Mouse (Mus musculus) heart, embryonic 12.5 days (tissue): ENCODE results near the gene Eif1ad. TPM values are rescaled to one million over a fixed set of nuclear protein-coding genes. Genes with fewer than 3 reads are reported as not detected.

ENCODE experiments used
- ATAC-seq: fragments of 200-750 bp; cut with Nextera tagmentation; 2 replicates; pipeline ENCODE4 v1.8.0; 2017; ENCODE audit warnings: moderate TSS enrichment, moderate library complexity; ENCODE audit not compliant: insufficient number of reproducible peaks, low FRiP score
- H3K27ac ChIP-seq: fragments of 300-500 bp; sonication (generic); 2 replicates; pipeline ENCODE4 v1.5.1; 2016; ENCODE audit warnings: mild to moderate bottlenecking, moderate library complexity; ENCODE audit not compliant: poor library complexity, severe bottlenecking
- H3K27me3 ChIP-seq: fragments of 300-500 bp; sonication (generic); replicated peaks from 2 replicates; pipeline ENCODE4 v1.6.1; 2016; ENCODE audit warnings: mild to moderate bottlenecking, moderate library complexity
- H3K36me3 ChIP-seq: fragments of 300-500 bp; sonication (generic); 2 replicates; pipeline ENCODE4 v1.6.1; 2016; ENCODE audit warnings: mild to moderate bottlenecking, moderate library complexity
- H3K4me1 ChIP-seq: fragments of 300-500 bp; sonication (generic); replicated peaks from 2 replicates; pipeline ENCODE4 v1.6.1; 2016; ENCODE audit warnings: mild to moderate bottlenecking
- H3K4me2 ChIP-seq: fragments of 300-500 bp; sonication (generic); 2 replicates; pipeline ENCODE4 v1.6.1; 2016; ENCODE audit warnings: mild to moderate bottlenecking, moderate library complexity
- H3K4me3 ChIP-seq: fragments of 300-500 bp; sonication (generic); 2 replicates; pipeline ENCODE4 v1.5.1; 2016; ENCODE audit warnings: mild to moderate bottlenecking
- H3K9ac ChIP-seq: fragments of 300-500 bp; sonication (generic); 2 replicates; pipeline ENCODE4 v1.6.1; 2016; ENCODE audit warnings: mild to moderate bottlenecking, moderate library complexity
- H3K9me3 ChIP-seq: fragments of 300-500 bp; sonication (generic); replicated peaks from 2 replicates; pipeline ENCODE4 v1.6.1; 2016; ENCODE audit warnings: mild to moderate bottlenecking, moderate library complexity
- WGBS: fragments of 180-500 bp; shearing (Covaris S2); methylation state at CpG from one replicate; pipeline ENCODE4 v1.1.7; 2016; 5-methylcytosine and 5-hydroxymethylcytosine counted together
- polyA plus RNA-seq: library from polyadenylated mRNA; unstranded; fragments of >200 nt; fragmentation: Nextera tagmentation; extraction: Ambion mirVana; gene quantifications from 2 replicates; pipeline ENCODE4 v1.2.1, GENCODE M21; 2016

Eif1ad gene
- polyA plus RNA-seq: 42.8 and 43.0 TPM in 2 replicates

DNA sequence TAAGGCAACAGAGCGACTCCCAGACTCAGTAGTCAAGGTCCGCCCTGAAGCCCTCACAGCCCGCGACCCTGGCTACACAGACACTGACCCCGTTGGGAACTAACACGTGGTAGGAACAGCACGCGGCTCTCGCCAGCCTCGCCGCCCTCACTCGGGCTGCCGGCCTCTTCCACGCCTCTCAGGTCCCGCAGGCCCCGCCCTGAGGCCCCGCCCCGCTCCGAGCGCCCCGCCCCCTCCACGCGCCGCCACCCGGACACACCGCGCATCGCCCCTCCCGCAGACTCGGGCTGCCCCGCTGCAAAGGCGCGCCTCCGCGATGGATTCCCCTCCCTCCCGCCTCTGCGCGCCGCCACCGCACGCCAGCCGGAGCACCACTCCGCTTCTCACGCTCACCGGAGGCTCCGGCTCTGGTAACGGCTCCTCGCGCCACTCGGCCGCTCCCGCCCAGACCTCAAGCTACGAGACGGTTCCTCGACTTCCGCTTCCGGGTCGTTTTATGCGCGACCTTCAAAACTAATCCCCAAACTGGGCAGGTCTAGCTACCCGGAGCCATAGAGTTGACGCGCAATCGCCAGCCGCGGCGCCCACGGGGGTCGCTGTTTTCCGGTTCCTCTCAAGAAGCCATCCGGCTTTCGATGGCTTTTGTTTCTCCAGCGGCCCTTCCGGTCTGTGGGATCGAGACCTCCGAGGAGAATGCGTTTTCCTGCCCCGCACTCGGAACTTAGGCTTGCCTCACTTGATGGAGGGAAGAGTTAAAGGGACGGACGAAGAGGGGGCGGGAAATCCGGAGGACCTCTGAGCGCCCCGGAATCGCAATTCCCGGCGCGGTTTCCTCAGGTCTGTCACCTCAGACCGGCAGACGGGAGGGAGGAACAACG lies at the start of gene Eif1ad:
TSS of gene Eif1ad (plus strand) at position 567 of the 878 bp plus-strand sequence.
- H3K27ac ChIP-seq: peak within 1 kb of the TSS; percentile 98
- peak; percentile 94 for ATAC-seq
- H3K4me2 ChIP-seq: peak within 1 kb of the TSS; percentile 97
- peak within 1 kb of the TSS; percentile 99 for H3K4me3 ChIP-seq
- H3K27me3 ChIP-seq: no peaks in the 10 kb centered on the region
- H3K9me3 ChIP-seq: no peaks in the 10 kb centered on the region
- peak within 1 kb of the TSS; percentile 87 for H3K9ac ChIP-seq
- H3K4me1 ChIP-seq: peaks cover 23% of the 10 kb centered on the region
- peaks cover 53% of the 10 kb centered on the region for H3K36me3 ChIP-seq
- WGBS: under 1% methylated on average over 88 of the region's 92 CpGs

DNA sequence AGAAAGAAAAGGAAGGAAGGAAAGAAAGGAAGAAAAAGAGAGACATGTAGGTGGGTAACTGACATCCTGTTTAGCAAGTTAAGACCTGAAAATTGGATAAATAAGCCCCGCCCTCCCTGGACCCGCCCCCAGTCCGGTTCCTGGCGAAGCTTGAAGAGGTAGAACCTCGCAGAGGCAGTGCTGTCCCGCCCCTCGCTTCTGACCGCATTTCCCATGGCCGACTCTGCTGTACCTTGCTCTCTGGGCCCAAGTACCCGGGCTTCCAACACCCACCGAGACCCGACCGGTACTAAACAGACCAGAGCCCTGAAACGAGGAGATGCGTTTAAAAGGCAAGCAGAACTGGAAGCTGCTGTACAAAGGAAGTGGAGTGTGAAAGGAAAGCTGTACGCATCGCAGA lies 42.7 kb upstream of the Eif1ad start:
- WGBS: 47% methylated on average over 17 of the region's 17 CpGs
- no peak overlapping the region for H3K4me2 ChIP-seq
- ATAC-seq: no peak

DNA sequence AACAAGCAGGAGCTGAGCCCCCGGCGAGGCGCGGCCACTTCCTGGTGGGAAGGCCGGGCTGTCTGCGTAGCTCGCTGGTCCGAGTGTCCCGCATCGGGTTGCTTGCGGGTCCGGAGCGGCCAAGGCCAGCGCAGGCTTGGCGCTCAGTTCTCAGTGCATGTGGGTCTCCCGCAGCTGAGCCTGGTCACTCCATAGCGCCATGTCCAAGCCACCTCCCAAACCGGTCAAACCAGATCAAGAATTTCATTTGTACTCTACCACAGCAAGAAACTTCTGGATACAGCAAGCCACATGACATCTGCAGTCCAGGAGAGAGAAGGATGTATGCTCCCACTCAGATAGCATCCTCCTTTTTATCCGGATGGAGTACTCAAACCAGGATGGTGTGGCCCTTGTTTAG lies 38.6 kb upstream of the Eif1ad start:
- Histone ChIP-seq H3K9me3 (no peaks in the 10 kb centered on the region), H3K27ac (no peak overlapping the region), H3K4me1 (no peaks in the 10 kb centered on the region), H3K4me3 (no peak overlapping the region), H3K36me3 (no peaks in the 10 kb centered on the region), H3K4me2 (no peak overlapping the region), H3K9ac (no peak overlapping the region), H3K27me3 (0 out of 2 replicates have a peak, but pooled peaks cover 3% of the 10 kb centered on the region)
- ATAC-seq: no peak
- 68% methylated on average over 19 of the region's 19 CpGs for WGBS

More for the DNA sequence above, 42.7 kb upstream of the Eif1ad start:
- Histone ChIP-seq H3K27me3 (0 out of 2 replicates have a peak, but pooled peaks cover 3% of the 10 kb centered on the region), H3K4me1 (no peaks in the 10 kb centered on the region), H3K36me3 (no peaks in the 10 kb centered on the region), H3K27ac (no peak overlapping the region), H3K9me3 (no peaks in the 10 kb centered on the region; the same call in 1 of the 2 replicates), H3K4me3 (no peak overlapping the region), H3K9ac (no peak overlapping the region)

DNA sequence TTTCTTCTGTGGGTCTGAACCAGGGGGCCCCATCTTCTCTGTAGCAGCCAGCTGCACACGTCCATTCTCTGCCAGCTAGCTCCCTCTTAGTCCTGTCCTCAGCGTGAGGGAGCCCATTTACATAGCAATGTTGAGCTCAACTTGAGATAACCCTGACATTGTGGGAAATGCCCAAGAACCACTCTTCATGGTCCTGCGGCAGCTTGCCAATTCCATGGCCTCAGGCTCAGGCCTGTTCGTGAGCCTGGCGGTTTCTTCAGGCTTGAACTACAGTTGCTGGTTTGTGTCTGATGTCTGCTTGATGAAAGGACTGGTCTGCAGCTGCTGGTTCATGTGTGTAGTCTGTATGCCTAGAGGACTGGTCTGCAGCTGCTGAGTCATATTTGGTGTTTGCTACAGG lies 31.8 kb upstream of the Eif1ad start:
- no peak overlapping the region for H3K9ac ChIP-seq
- no peak overlapping the region for H3K4me3 ChIP-seq
- no peak for ATAC-seq
- H3K4me2 ChIP-seq: no peak overlapping the region
- H3K9me3 ChIP-seq: no peaks in the 10 kb centered on the region
- H3K27ac ChIP-seq: no peak overlapping the region
- 30% methylated on average over 5 of the region's 5 CpGs for WGBS
- H3K27me3 ChIP-seq: no peaks in the 10 kb centered on the region
- no peaks in the 10 kb centered on the region for H3K36me3 ChIP-seq
- peaks cover 4% of the 10 kb centered on the region for H3K4me1 ChIP-seq

DNA sequence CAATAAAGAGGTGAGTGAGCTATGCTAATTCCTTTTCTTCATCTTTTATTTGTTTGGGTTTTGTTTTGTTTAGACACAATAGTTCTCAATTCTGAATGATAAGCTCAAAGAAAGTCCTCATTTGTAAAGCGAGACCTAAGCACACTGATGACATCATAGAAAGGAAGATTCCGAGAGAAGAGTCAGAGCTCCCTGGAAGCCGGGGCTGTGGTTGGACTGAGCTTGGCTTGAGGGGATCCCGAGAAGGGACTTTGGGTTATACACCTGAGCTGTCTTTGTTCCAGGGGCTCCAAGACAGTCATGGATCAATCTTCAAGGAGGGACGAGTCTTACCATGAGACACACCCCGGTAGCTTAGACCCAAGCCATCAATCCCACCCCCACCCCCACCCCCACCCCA lies 31.1 kb upstream of the Eif1ad start, which contains the start of gene Catsper1:
TSS of gene Catsper1 (plus strand) at position 301 of the 400 bp plus-strand sequence.
- WGBS: 85% methylated on average over 6 of the region's 6 CpGs
- no peak within 1 kb of the TSS for H3K9ac ChIP-seq
- no peaks in the 10 kb centered on the region for H3K36me3 ChIP-seq
- no peaks in the 10 kb centered on the region for H3K9me3 ChIP-seq
- no peak within 1 kb of the TSS for H3K4me2 ChIP-seq
- peaks cover 4% of the 10 kb centered on the region for H3K4me1 ChIP-seq
- no peaks in the 10 kb centered on the region for H3K27me3 ChIP-seq
- no peak within 1 kb of the TSS for H3K27ac ChIP-seq
- no peak for ATAC-seq
- no peak within 1 kb of the TSS for H3K4me3 ChIP-seq

DNA sequence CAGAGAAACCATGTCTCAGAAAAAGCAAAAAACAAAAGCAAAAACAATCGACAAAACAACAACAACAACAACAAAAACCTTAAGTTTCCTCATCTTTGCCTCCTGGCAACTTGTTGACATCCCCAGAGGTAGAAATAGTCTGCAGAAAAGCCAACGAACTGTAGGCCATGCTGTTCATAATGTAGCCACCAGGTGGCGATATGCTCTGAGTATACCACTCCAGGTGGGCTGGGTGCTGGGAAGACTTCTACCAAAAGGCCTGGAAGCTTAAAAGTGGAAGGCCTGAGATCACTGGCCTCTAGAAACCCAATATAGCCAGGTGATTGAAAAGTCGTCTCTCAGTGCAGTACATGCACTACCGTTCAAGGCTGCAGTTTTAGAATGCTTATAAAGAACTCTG lies 28.6 kb upstream of the Eif1ad start:
- WGBS: 17% methylated on average over 5 of the region's 5 CpGs
- H3K27ac ChIP-seq: no peak overlapping the region
- no peaks in the 10 kb centered on the region for H3K36me3 ChIP-seq
- ATAC-seq: no peak
- peaks cover 4% of the 10 kb centered on the region for H3K4me1 ChIP-seq
- H3K4me3 ChIP-seq: no peak overlapping the region
- no peaks in the 10 kb centered on the region for H3K9me3 ChIP-seq
- H3K9ac ChIP-seq: no peak overlapping the region
- H3K27me3 ChIP-seq: no peaks in the 10 kb centered on the region
- H3K4me2 ChIP-seq: no peak overlapping the region

DNA sequence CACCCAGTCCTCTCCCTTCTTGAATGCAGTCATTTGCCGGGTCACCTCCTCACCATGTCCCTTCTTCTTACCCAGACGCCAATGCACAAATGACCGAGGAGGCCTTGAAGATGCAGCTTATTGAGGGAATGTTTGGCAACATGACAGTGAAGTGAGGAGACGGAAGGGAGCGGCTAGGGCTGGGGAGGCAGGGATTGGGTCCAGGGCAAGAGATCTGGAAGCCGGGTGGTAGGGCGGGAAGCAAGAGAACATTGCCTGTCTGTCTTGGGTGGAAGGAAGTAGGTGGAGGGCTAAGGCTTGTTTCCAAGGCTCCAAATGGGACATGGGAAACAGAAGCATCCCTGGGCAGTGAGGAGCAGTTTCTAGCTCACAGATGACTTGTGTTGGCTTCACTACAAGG lies 25.2 kb upstream of the Eif1ad start:
- Histone ChIP-seq H3K27ac (no peak overlapping the region), H3K4me3 (no peak overlapping the region), H3K4me2 (no peak overlapping the region), H3K4me1 (peaks cover 8% of the 10 kb centered on the region; the same call in 1 of the 2 replicates), H3K27me3 (no peaks in the 10 kb centered on the region), H3K9ac (no peak overlapping the region), H3K9me3 (no peaks in the 10 kb centered on the region), H3K36me3 (no peaks in the 10 kb centered on the region)
- 85% methylated on average over 7 of the region's 7 CpGs for WGBS
- ATAC-seq: no peak

DNA sequence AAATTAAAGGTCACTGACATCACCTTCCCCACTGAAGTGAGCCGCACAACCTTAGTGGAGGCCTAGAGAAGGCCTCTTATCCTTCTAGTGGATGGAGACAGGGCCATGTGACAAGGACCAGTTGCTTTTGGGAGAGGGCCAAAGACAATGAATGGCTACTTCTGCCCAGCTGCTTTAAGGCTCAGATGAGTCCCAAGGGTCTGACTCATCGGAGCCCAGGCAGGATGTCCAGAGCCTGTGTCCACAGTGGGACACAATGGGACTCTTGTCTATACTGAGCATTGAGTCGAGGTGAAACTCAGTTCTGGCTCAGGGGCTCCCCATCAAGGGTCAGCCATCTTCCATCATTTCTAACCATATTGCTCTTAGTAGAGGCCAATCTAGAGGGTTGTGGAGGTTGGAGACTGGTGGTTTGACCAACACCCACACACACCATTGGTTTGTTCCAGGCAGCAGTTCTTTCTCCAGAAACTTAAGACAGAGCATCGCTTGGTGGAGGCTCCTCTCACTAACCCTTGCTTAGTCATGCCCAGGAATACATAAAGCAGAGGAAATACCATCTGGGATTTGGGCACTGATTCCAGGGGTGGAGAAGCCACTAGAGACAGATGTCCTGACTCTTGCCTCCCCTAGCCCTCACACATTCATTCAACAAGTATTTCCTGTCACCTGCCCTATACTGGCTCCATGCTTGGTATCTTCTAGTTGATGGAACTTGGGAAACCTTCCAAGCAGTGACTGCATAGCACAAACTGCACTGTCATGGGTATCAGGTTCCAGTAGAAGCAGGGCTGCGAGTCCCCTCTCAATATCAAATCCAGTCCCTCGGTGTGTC lies 21.0 kb upstream of the Eif1ad start:
- H3K36me3 ChIP-seq: no peaks in the 10 kb centered on the region
- 0 out of 2 replicates have a peak overlapping the region, but pooled peaks have one; percentile 14 for H3K27ac ChIP-seq
- peaks cover 3% of the 10 kb centered on the region; the same call in 1 of the 2 replicates for H3K27me3 ChIP-seq
- H3K9ac ChIP-seq: no peak overlapping the region
- no peak overlapping the region for H3K4me3 ChIP-seq
- WGBS: 60% methylated on average over 6 of the region's 6 CpGs
- H3K4me2 ChIP-seq: no peak overlapping the region
- H3K9me3 ChIP-seq: no peaks in the 10 kb centered on the region
- peaks cover 16% of the 10 kb centered on the region for H3K4me1 ChIP-seq
- peak; percentile 72 for ATAC-seq

DNA sequence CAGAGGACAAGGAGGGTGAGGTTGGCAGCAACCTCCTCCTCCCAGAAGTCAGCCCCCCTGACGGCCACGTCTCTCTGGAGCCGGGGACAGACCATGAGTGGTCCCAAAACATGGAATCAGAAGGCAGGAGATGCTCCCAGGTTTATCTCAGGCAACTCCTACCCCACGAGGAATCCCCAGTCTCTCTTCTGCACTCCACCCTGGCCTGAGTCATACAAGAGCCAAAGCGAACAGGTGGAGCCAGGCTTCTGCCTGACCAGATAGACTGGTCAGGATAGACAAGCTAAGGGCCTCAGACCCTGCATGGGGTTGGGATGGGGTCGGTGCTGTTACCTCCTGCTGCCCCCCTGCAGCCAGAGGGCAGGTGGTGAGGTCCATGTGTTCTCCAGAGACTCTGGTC lies 18.5 kb upstream of the Eif1ad start:
- Histone ChIP-seq H3K4me3 (no peak overlapping the region), H3K4me2 (no peak overlapping the region), H3K27me3 (peaks cover 3% of the 10 kb centered on the region; the same call in 1 of the 2 replicates), H3K4me1 (peaks cover 16% of the 10 kb centered on the region), H3K27ac (no peak overlapping the region), H3K9ac (no peak overlapping the region), H3K36me3 (no peaks in the 10 kb centered on the region), H3K9me3 (no peaks in the 10 kb centered on the region)
- ATAC-seq: no peak
- 67% methylated on average over 6 of the region's 6 CpGs for WGBS

DNA sequence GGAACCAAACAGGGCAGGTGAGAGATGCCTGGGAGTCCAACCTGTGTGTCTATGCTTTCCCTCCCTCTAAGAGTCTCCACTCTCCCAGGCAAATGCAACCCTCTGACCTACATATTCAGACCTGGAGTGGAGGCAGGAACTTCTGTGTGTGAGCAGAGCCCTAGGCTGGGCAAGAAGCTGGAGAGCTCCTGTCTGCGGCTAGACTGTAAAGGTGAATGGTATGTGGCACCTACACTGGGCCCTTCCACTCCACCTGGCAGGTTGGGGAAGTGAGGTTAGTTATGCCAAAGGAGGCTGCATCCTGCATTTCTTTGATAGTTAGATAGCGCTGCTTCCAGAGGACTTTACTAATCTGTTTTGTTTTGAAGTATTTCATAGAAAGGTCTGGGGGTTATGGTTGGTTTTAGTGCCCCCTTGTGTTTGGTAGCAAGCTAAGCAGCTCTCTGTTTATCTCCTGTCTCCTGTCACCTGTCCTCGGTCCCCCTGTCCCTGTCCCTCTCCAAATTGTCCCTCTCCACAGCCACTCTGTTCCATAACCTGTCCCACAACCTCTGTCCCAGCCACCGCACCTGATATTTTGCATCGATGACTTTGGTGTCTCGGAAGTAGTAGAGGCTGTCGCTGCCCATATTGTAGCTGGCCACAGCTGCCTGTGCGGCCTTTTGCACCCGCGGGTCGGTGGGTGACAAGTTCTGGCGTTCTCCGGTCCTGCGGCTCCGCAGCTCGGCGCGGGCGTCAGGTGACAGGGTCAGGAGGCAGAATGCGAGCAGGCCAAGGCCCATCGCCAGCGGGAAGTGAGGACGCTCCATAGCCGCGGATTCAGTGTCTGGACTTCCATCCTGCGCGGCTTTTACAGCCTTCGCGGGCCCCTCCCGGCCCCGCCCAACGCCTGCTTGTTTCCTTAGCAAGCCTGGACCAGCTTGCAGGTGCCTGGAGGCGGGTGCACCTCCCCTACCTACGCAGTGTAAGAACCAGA lies 17.7 kb upstream of the Eif1ad start:
- 7% methylated on average over 34 of the region's 34 CpGs for WGBS
- H3K9ac ChIP-seq: peak overlapping the region; percentile 74
- ATAC-seq: no peak

More for the DNA sequence above, 17.7 kb upstream of the Eif1ad start:
- peaks cover 16% of the 10 kb centered on the region for H3K4me1 ChIP-seq
- peaks cover 3% of the 10 kb centered on the region; the same call in 1 of the 2 replicates for H3K27me3 ChIP-seq
- H3K36me3 ChIP-seq: no peaks in the 10 kb centered on the region
- H3K27ac ChIP-seq: no peak overlapping the region
- peak overlapping the region; percentile 52 for H3K4me3 ChIP-seq
- no peaks in the 10 kb centered on the region for H3K9me3 ChIP-seq
- peak overlapping the region; percentile 90 for H3K4me2 ChIP-seq
